In genomic region chr10:102878010-102878409, GRCm38 (mm10) we compare ENCODE assay signal across 8 mouse cellular contexts.
DNase-seq lines count a peak whose midpoint lies in the region; ATAC-seq and TF ChIP-seq lines count a peak whose summit lies in the region.

No protein-coding gene starts in this region.

- H3K79me2 ChIP-seq in liver, adult 2 months (ENCODE audit: control insufficient read depth, insufficient read depth, low read length) = no peaks in the 10 kb centered on the region

- TF ChIP-seq CTCF in liver, adult 2 months (IDR thresholded peaks at IDR 0.05; ENCODE audit: low read depth, low read length) = 0 out of 2 replicates have a peak, but pooled peaks have one; percentile 14
- TF ChIP-seq CTCF in brain, embryonic 14.5 days (IDR thresholded peaks at IDR 0.05; ENCODE audit: borderline replicate concordance, extremely low read depth, insufficient read depth, insufficient read length) = peak; percentile 55; the same call in 1 of the 2 replicates
- TF ChIP-seq CTCF in kidney, postnatal 0 days (IDR thresholded peaks at IDR 0.05; ENCODE audit: low read depth) = peak; percentile 76

- no peak overlapping the region for H3K27ac ChIP-seq in liver, adult 2 months (replicated peaks; ENCODE audit: insufficient read depth, low read depth, low read length)
- H3K27ac ChIP-seq in liver, embryonic 11.5 days (ENCODE audit: low read depth, low read length) = no peak overlapping the region
- H3K27ac ChIP-seq in kidney, postnatal 0 days = no peak overlapping the region

- WGBS in liver, adult 2 months = 35% methylated on average over 11 of the region's 11 CpGs
- WGBS in liver, embryonic 11.5 days = 41% methylated on average over 11 of the region's 11 CpGs
- 31% methylated on average over 11 of the region's 11 CpGs for WGBS in kidney, postnatal 0 days

- no peak for TF ChIP-seq POLR2A in liver, adult 2 months (IDR thresholded peaks at IDR 0.05; ENCODE audit: extremely low read depth, insufficient read depth, low read length)
- no peak for TF ChIP-seq POLR2A in brain, embryonic 14.5 days (IDR thresholded peaks at IDR 0.05; ENCODE audit: borderline replicate concordance, extremely low read depth, insufficient read depth, insufficient read length, poor library complexity, severe bottlenecking)

- H3K4me3 ChIP-seq in liver, adult 2 months (ENCODE audit: insufficient read depth, low read depth, low read length) = no peak overlapping the region
- H3K4me3 ChIP-seq in liver, embryonic 11.5 days (ENCODE audit: low read depth, low read length) = no peak overlapping the region
- H3K4me3 ChIP-seq in kidney, postnatal 0 days (replicated peaks; ENCODE audit: low read depth, low read length) = no peak overlapping the region

- no peak overlapping the region for H3K9ac ChIP-seq in liver, adult 2 months (ENCODE audit: low read depth, low read length)
- H3K9ac ChIP-seq in liver, embryonic 11.5 days (ENCODE audit: low read depth, low read length) = no peak overlapping the region
- H3K9ac ChIP-seq in kidney, postnatal 0 days (ENCODE audit: low read depth, low read length) = no peak overlapping the region

- DNase-seq in liver, adult 2 months (ENCODE audit: extremely low read depth, low read depth, low spot score) = peak; percentile 4
- no peak for DNase-seq in liver, embryonic 11.5 days (ENCODE audit: low spot score)
- peak; percentile 79 for DNase-seq in brain, embryonic 14.5 days (ENCODE audit: low read depth)
- peak; percentile 9 to 36 for DNase-seq in frontal cortex, postnatal 36 days (ENCODE audit: low spot score in 2 of 2)
- peak; percentile 72 for DNase-seq in kidney, postnatal 0 days (ENCODE audit: low spot score)
- DNase-seq in lung, postnatal 10 days = peak; percentile 28
- peak; percentile 22 to 30 for DNase-seq in right cerebral cortex, postnatal 10 days (ENCODE audit: low spot score in 2 of 2)
- DNase-seq in spleen, postnatal 4 days (ENCODE audit: low spot score in 2 of 2) = no peak

- no peak overlapping the region for H3K4me2 ChIP-seq in liver, embryonic 11.5 days
- peak overlapping the region; percentile 19; the same call in 1 of the 2 replicates for H3K4me2 ChIP-seq in kidney, postnatal 0 days (ENCODE audit: low read length)

- no peak for ATAC-seq in liver, embryonic 11.5 days (replicated peaks; ENCODE audit: low FRiP score)
- no peak; the same call in 1 of the 2 replicates for ATAC-seq in kidney, postnatal 0 days (replicated peaks; ENCODE audit: low FRiP score, low read depth)

- H3K9me3 ChIP-seq in liver, embryonic 11.5 days (ENCODE audit: control insufficient read depth, low read length) = no peaks in the 10 kb centered on the region
- no peaks in the 10 kb centered on the region for H3K9me3 ChIP-seq in kidney, postnatal 0 days (replicated peaks; ENCODE audit: low read length)

- H3K36me3 ChIP-seq in liver, adult 2 months (ENCODE audit: control insufficient read depth, insufficient read depth, low read length) = no peaks in the 10 kb centered on the region
- no peaks in the 10 kb centered on the region for H3K36me3 ChIP-seq in liver, embryonic 11.5 days (ENCODE audit: control insufficient read depth, insufficient read depth, low read length)
- no peaks in the 10 kb centered on the region for H3K36me3 ChIP-seq in kidney, postnatal 0 days (ENCODE audit: insufficient read depth, low read length)

- no peaks in the 10 kb centered on the region for H3K27me3 ChIP-seq in liver, adult 2 months (ENCODE audit: control insufficient read depth, insufficient read depth, low read length)
- no peaks in the 10 kb centered on the region for H3K27me3 ChIP-seq in liver, embryonic 11.5 days (replicated peaks; ENCODE audit: control insufficient read depth, insufficient read depth, low read length)
- no peaks in the 10 kb centered on the region for H3K27me3 ChIP-seq in kidney, postnatal 0 days (ENCODE audit: insufficient read depth, low read length)

- H3K4me1 ChIP-seq in liver, adult 2 months (ENCODE audit: control insufficient read depth, insufficient read depth, low read length) = no peaks in the 10 kb centered on the region
- H3K4me1 ChIP-seq in liver, embryonic 11.5 days (replicated peaks; ENCODE audit: control insufficient read depth, insufficient read depth, low read length) = no peaks in the 10 kb centered on the region
- H3K4me1 ChIP-seq in kidney, postnatal 0 days (replicated peaks; ENCODE audit: insufficient read depth, low read length) = no peaks in the 10 kb centered on the region

Comparison
In these comparisons a context has a peak if more than half of its experiments do, and no peak if none do; other contexts are left out.
1. DNase-seq: peak in liver, adult 2 months (single experiment), brain, embryonic 14.5 days (single experiment), frontal cortex, postnatal 36 days (2 of 2), kidney, postnatal 0 days (single experiment), lung, postnatal 10 days (single experiment) and right cerebral cortex, postnatal 10 days (2 of 2); none in liver, embryonic 11.5 days (single experiment) and spleen, postnatal 4 days (0 of 2).
2. CTCF ChIP-seq: peak in every context shown above with its lines; median percentile 76 in kidney, postnatal 0 days; 55 in brain, embryonic 14.5 days; 14 in liver, adult 2 months.